Mouse (Mus musculus): ENCODE measurements at regions not wholly inside any gene's neighbourhood (a gene's known extent, or its start where the extent isn't known, plus 50 kb on each side); places are given as distances from the start of the nearest gene placed in this dataset.
"Not testable (repeated sequence)": the region's sequence is repeated elsewhere in the genome, so short reads cannot be mapped to it uniquely, and the experiment has no call there.

GRCm38 (mm10) chr2:160581029-160581428 lies 64.7 kb upstream of the Top1 start:
- intact Hi-C loops (cut with DNase I), result no loop called here
- DNase-seq, result no peak

- DNase-seq; intact Hi-C loops (cut with DNase I): not testable (repeated sequence)
These were observed 62.7 kb upstream of the Top1 start for GRCm38 (mm10) chr2:160583034-160583433.

- intact Hi-C loops (cut with DNase I), result no loop called here
- no peak for DNase-seq
These were observed 62.2 kb upstream of the Top1 start for GRCm38 (mm10) chr2:160583506-160583905.

GRCm38 (mm10) chr2:160584568-160584967 lies 61.1 kb upstream of the Top1 start:
- intact Hi-C loops (cut with DNase I), result no loop called here
- DNase-seq, result no peak

- intact Hi-C loops (cut with DNase I), result no loop called here
- no peak for DNase-seq
These were observed 58.5 kb upstream of the Top1 start for GRCm38 (mm10) chr2:160587015-160587835.

- intact Hi-C loops (cut with DNase I), result no loop called here
- DNase-seq, result no peak
These were observed 57.3 kb upstream of the Top1 start for GRCm38 (mm10) chr2:160588401-160588800.

- intact Hi-C loops (cut with DNase I), result loop anchor here (5.0 kb wide), 2 partner anchors 1678 to 1723 kb away; no protein-coding TSS in a partner anchor
- DNase-seq, result peak; percentile 57
These were observed 55.3 kb upstream of the Top1 start for GRCm38 (mm10) chr2:160590209-160590910.

GRCm38 (mm10) chr2:160591446-160592180 lies 54.1 kb upstream of the Top1 start:
- DNase-seq, result no peak
- intact Hi-C loops (cut with DNase I), result loop anchor here (5.0 kb wide), 2 partner anchors 1679 to 1724 kb away; no protein-coding TSS in a partner anchor

- intact Hi-C loops (cut with DNase I), result loop anchor here (5.0 kb wide), 2 partner anchors 1681 to 1726 kb away; no protein-coding TSS in a partner anchor
- peak; percentile 84 for DNase-seq
These were observed 52.7 kb upstream of the Top1 start for GRCm38 (mm10) chr2:160593035-160593434.

Data from left cerebral cortex, postnatal 4 days (tissue).